Mouse (Mus musculus): ENCODE data around the gene Etv2. TPM values are rescaled to one million over a fixed set of nuclear protein-coding genes. Genes with fewer than 3 reads are reported as not detected.

Etv2 gene
- polyA plus RNA-seq, 1 experiment, result not detected

DNA sequence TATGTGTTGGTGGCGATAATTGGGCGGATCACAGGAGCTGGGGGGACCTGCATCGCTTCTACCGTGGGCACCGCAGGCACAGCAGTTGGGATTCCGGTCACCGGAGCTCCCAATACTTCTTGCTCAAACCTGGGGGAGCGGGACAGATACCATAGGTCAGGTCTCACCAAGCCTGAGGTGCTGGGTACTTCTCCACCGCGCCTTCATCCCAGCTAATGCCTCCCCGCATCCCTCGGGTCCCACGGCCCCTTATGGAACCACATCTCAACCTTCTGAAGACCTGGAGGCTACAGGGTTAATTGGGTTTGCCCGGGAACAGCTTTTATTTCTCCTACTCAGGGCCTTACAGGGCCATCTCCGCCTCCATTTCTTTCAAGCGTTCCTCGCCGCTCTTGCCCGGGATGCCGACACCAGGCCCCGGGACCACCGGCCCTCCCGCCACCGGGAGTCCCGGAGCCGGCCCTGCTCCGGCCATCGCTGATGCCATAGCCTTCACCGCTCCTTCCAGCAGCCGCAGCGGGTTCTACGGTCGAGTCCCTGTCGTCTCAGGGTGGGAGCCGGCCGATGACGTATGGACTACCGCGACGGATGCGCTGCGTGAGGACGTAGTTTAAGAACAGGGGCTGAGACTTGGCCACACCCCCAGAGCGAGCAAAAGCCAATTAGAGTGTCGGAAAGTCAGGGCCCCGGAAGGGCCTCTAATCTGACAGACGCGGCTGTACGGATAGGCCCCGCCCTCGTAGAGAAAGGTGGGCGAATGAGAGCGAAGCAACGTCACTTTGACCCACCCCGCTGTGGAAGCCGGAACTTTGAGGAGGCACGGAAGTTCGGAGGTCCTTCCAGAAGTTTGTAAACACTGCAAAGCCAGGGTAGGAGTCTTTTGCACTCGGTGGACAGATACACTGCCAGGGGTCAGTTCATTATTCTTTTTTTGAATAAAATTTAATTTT is 14.2 kb upstream of the Etv2 start, which contains the start of gene Rbm42:
TSS of gene Rbm42 (minus strand) at position 727 of the 950 bp plus-strand sequence.
- WGBS, result 1% methylated on average over 59 of the region's 59 CpGs

DNA sequence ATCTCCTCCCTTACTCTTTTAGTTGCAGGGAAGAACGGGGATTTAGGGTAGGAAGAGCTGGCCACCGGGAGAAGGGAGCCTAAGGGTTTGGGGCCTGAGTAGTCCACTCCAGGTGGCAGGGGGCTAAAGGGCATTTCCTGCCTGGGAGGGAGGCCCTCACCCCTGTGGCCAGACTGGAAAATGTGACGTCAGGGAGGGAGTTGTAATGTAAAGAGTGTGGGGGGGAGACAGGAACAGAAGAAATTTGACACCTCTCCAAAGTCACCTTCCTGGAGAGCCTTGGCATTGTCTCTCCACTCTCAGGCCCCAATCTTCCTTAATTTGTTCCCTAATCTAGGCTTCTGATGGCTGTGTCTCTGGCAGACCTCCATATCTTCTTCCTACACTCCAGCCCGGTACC is 3.4 kb upstream of the Etv2 start:
- Histone ChIP-seq H3K4me1 (ENCODE audit: control insufficient read depth, insufficient read depth, low read length) (peaks cover 4% of the 10 kb centered on the region; the same call in 1 of the 2 replicates), H3K4me3 (ENCODE audit: insufficient read depth, low read depth, low read length) (no peak overlapping the region), H3K27ac (ENCODE audit: insufficient read depth, low read depth, low read length) (no peak overlapping the region)
- TF ChIP-seq POLR2A (IDR thresholded peaks at IDR 0.05; ENCODE audit: insufficient read depth, low read depth, low read length) (no peak), CTCF (IDR thresholded peaks at IDR 0.05; ENCODE audit: insufficient read depth, low read depth, low read length) (no peak)
- 22% methylated on average over 4 of the region's 4 CpGs for WGBS

More for the DNA sequence above, 14.2 kb upstream of the Etv2 start, which contains the start of gene Rbm42:
- no peaks in the 10 kb centered on the region; the same call in 1 of the 2 replicates for H3K4me1 ChIP-seq (ENCODE audit: control insufficient read depth, insufficient read depth, low read length)
- H3K27ac ChIP-seq (ENCODE audit: insufficient read depth, low read depth, low read length), result peak within 1 kb of the TSS; percentile 29; the same call in 1 of the 2 replicates
- H3K4me3 ChIP-seq (ENCODE audit: insufficient read depth, low read depth, low read length), result peak within 1 kb of the TSS; percentile 96
- TF ChIP-seq CTCF (IDR thresholded peaks at IDR 0.05; ENCODE audit: insufficient read depth, low read depth, low read length) (no peak), POLR2A (IDR thresholded peaks at IDR 0.05; ENCODE audit: insufficient read depth, low read depth, low read length) (peak; percentile 83; the same call in 1 of the 2 replicates)

DNA sequence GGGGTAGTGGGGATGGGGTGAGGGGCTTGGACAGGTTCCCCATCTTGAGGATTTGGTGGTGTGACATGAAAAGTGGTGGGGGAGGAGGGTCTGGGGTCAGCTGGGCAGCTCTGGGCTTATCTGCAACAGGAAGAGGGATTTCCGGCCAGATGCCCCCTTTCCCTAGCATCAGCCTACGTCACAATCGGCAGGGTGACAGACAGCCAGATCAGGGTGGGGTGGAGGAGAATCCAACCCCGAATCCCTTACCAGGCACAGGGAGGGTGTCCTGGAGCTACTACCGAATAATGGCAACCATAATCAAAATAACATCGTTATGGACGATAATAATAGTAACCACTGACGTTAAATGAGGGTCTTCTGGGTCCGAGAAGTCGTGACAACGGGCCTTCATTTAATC is 743 bp upstream of the Etv2 start:
- peaks cover 4% of the 10 kb centered on the region; the same call in 1 of the 2 replicates for H3K4me1 ChIP-seq (ENCODE audit: control insufficient read depth, insufficient read depth, low read length)
- H3K27ac ChIP-seq (ENCODE audit: insufficient read depth, low read depth, low read length), result no peak overlapping the region
- TF ChIP-seq CTCF (IDR thresholded peaks at IDR 0.05; ENCODE audit: insufficient read depth, low read depth, low read length) (no peak), POLR2A (IDR thresholded peaks at IDR 0.05; ENCODE audit: insufficient read depth, low read depth, low read length) (no peak)
- no peak overlapping the region for H3K4me3 ChIP-seq (ENCODE audit: insufficient read depth, low read depth, low read length)
- 34% methylated on average over 11 of the region's 11 CpGs for WGBS

DNA sequence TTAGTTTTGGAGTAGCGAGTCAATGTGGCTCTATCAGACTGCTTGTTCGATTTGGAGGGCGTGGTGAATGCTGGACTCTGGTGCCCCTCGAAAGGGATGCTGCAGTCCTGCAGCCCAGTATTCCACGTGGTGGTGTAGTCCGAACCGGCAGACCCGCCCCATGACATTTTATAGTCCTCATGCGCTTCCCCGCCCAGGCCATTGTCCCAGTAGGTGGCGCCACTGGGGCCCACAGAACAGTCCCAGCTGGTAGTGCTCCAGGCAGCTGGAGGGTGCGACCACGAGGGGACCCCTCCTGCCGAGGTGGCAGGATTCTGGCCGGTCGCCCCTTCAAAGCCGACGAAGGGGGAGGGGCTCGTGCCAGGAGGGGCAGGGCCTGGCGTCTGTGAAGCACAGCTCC is 1.0 kb downstream of the Etv2 start:
- no peak for TF ChIP-seq CTCF (IDR thresholded peaks at IDR 0.05; ENCODE audit: insufficient read depth, low read depth, low read length)
- TF ChIP-seq POLR2A (IDR thresholded peaks at IDR 0.05; ENCODE audit: insufficient read depth, low read depth, low read length), result no peak
- 1% methylated on average over 20 of the region's 20 CpGs for WGBS
- Histone ChIP-seq H3K27ac (ENCODE audit: insufficient read depth, low read depth, low read length) (no peak overlapping the region), H3K4me3 (ENCODE audit: insufficient read depth, low read depth, low read length) (no peak overlapping the region), H3K4me1 (ENCODE audit: control insufficient read depth, insufficient read depth, low read length) (peaks cover 4% of the 10 kb centered on the region; the same call in 1 of the 2 replicates)

DNA sequence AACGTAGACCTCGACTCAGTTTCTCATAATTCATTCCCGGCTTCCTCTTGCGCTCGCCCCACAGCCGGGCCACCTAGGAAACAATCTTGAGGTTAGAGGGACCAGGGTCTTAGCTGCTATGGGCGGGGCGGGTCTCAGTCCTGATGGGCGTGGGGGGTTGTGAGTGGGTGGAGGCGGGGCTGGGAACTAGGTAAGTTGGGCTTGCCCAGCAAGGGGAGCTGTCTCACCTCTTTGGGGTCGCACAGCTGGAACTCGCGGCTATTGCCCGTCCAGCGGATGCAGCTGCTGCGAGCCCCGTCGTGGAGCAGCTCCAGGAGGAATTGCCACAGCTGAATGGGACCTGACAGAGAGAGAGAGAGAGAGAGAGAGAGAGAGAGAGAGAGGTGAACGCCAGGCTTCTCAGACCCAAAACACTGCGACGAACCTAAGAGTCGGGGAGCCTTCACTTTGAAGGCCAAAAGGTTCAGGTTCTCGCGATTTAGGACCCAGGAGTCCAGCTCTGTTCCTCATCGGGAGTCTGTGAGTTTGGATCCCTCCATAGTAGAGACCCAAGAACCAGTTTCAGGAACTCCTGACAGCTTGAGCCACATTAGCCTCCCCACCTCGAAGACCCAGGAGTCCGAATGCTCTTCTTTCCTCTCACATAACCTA is 1.8 kb downstream of the Etv2 start:
- no peak overlapping the region for H3K4me3 ChIP-seq (ENCODE audit: insufficient read depth, low read depth, low read length)
- H3K4me1 ChIP-seq (ENCODE audit: control insufficient read depth, insufficient read depth, low read length), result peaks cover 4% of the 10 kb centered on the region; the same call in 1 of the 2 replicates
- 6% methylated on average over 27 of the region's 27 CpGs for WGBS
- TF ChIP-seq CTCF (IDR thresholded peaks at IDR 0.05; ENCODE audit: insufficient read depth, low read depth, low read length), result no peak
- TF ChIP-seq POLR2A (IDR thresholded peaks at IDR 0.05; ENCODE audit: insufficient read depth, low read depth, low read length), result no peak
- no peak overlapping the region for H3K27ac ChIP-seq (ENCODE audit: insufficient read depth, low read depth, low read length)

DNA sequence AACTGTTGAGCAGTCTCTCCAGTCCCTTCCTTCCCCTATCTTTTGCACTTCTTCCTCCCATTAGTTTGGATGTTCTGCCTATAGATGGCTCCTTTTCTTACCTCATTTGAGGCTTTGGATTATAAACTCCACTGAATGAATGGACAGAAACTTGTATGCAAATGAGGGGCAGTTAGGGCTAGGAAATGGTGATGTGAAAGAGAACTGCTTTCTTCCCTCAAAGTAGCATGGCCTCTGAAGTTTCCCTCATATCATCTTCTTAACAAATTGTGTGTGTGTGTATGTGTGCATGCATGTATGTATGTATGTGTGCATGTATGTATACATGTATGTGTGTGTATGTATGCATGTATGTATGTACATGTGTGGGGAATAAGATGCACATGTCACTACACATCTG is 6.6 kb downstream of the Etv2 start:
- Histone ChIP-seq H3K27ac (ENCODE audit: insufficient read depth, low read depth, low read length) (no peak overlapping the region), H3K4me1 (ENCODE audit: control insufficient read depth, insufficient read depth, low read length) (no peaks in the 10 kb centered on the region), H3K4me3 (ENCODE audit: insufficient read depth, low read depth, low read length) (no peak overlapping the region)
- TF ChIP-seq POLR2A (IDR thresholded peaks at IDR 0.05; ENCODE audit: insufficient read depth, low read depth, low read length), result no peak
- no peak for TF ChIP-seq CTCF (IDR thresholded peaks at IDR 0.05; ENCODE audit: insufficient read depth, low read depth, low read length)

DNA sequence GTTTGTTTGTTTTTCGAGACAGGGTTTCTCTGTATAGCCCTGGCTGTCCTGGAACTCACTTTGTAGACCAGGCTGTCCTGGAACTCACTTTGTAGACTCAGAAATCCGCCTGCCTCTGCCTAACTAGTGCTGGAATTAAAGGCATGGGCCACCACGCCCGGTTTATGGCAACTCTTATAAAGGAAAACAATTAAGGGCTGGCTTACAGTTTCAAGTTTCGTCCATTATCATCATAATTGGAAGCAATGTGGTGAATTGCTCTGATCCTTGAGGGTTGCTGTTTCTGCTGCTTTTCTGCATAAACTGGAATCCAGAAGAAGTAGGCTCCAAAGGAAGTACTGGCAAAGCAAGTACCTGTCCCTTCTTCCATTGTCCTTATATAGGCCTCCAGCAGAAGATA is 9.0 kb downstream of the Etv2 start:
- Histone ChIP-seq H3K4me3 (ENCODE audit: insufficient read depth, low read depth, low read length) (no peak overlapping the region), H3K27ac (ENCODE audit: insufficient read depth, low read depth, low read length) (no peak overlapping the region), H3K4me1 (ENCODE audit: control insufficient read depth, insufficient read depth, low read length) (peaks cover 9% of the 10 kb centered on the region; the same call in 1 of the 2 replicates)
- WGBS, result 85% methylated on average over 5 of the region's 5 CpGs
- TF ChIP-seq POLR2A (IDR thresholded peaks at IDR 0.05; ENCODE audit: insufficient read depth, low read depth, low read length), result no peak
- no peak for TF ChIP-seq CTCF (IDR thresholded peaks at IDR 0.05; ENCODE audit: insufficient read depth, low read depth, low read length)

DNA sequence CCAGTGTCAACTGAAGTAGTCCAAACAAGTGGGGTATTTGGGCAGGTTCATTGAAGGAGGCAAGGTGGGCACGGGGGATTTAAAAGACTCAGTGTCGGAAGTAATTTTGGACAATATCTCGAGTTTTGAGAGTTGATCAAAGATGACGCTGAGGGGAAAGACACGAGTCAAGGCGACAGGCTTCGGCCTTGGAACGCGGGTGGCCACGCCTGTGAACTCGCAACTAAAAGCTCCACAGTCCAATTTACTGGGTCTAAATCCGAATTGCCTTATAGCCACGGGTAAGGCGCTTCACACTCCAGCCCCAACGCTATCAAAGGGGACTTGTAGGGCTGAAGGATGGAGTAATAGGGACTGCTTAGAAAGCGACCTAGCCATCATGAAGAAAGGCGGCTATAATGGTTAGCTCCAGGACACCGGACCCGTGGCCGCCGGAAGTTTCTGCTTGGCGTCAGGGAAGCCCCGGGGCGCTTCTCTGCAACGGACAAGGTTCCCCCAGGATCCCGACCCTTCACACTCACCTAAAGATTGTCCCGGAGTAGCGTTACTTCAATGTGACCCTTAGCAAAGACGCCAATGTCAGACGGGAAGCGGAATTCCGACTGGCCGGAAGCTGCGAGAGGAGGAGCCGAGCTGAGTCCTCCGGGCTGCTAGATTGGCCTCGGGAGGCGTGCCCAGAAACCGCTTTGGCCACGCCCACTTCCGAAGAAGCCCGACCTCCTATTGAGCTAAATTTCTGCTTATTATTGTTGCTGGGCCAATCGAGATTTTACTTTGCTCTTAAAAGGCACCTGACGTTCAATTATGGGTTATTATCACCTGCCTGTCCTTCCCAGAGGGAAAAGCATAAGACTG is 9.9 kb downstream of the Etv2 start, which contains the start of gene Cox6b1:
TSS of gene Cox6b1 (minus strand) at position 622 of the 855 bp plus-strand sequence.
- peaks cover 9% of the 10 kb centered on the region; the same call in 1 of the 2 replicates for H3K4me1 ChIP-seq (ENCODE audit: control insufficient read depth, insufficient read depth, low read length)
- TF ChIP-seq CTCF (IDR thresholded peaks at IDR 0.05; ENCODE audit: insufficient read depth, low read depth, low read length) (no peak), POLR2A (IDR thresholded peaks at IDR 0.05; ENCODE audit: insufficient read depth, low read depth, low read length) (0 out of 2 replicates have a peak, but pooled peaks have one; percentile 43)
- peak within 1 kb of the TSS; percentile 35 for H3K27ac ChIP-seq (ENCODE audit: insufficient read depth, low read depth, low read length)
- H3K4me3 ChIP-seq (ENCODE audit: insufficient read depth, low read depth, low read length), result peak within 1 kb of the TSS; percentile 83
- under 1% methylated on average over 44 of the region's 44 CpGs for WGBS

All from olfactory bulb, adult 2 months (tissue).